Mouse (Mus musculus): ENCODE measurements at regions not wholly inside any gene's neighbourhood (a gene's known extent, or its start where the extent isn't known, plus 50 kb on each side); places are given as distances from the start of the nearest gene placed in this dataset.

- TF ChIP-seq POLR2A (IDR thresholded peaks at IDR 0.05; ENCODE audit: extremely low read depth, insufficient read depth, low read length) (no peak), CTCF (IDR thresholded peaks at IDR 0.05; ENCODE audit: extremely low read depth, insufficient read depth, low read length) (no peak)
Measured at GRCm38 (mm10) chr4:137190625-137191024, 86.7 kb upstream of the Wnt4 start.
